Mouse (Mus musculus): ENCODE measurements at regions not wholly inside any gene's neighbourhood (a gene's known extent, or its start where the extent isn't known, plus 50 kb on each side); places are given as distances from the start of the nearest gene placed in this dataset.

- Histone ChIP-seq H3K27me3 (replicated peaks) (no peaks in the 10 kb centered on the region), H3K27ac (no peak overlapping the region), H3K36me3 (no peaks in the 10 kb centered on the region), H3K4me2 (no peak overlapping the region), H3K9ac (no peak overlapping the region), H3K4me1 (no peaks in the 10 kb centered on the region), H3K9me3 (no peaks in the 10 kb centered on the region), H3K4me3 (replicated peaks) (no peak overlapping the region)
- ATAC-seq (ENCODE audit: insufficient read depth, low FRiP score, low read depth) = no peak
- WGBS = 54% methylated on average over 5 of the region's 5 CpGs
Measured at GRCm38 (mm10) chr8:116403366-116403765, 101.4 kb upstream of the Dynlrb2 start.

- Histone ChIP-seq H3K4me1 (no peaks in the 10 kb centered on the region), H3K4me3 (replicated peaks) (no peak overlapping the region), H3K9me3 (no peaks in the 10 kb centered on the region), H3K36me3 (no peaks in the 10 kb centered on the region), H3K27me3 (replicated peaks) (no peaks in the 10 kb centered on the region), H3K27ac (no peak overlapping the region), H3K9ac (no peak overlapping the region), H3K4me2 (no peak overlapping the region)
- no peak for ATAC-seq (ENCODE audit: insufficient read depth, low FRiP score, low read depth)
- WGBS = 46% methylated on average over 2 of the region's 2 CpGs
Measured at GRCm38 (mm10) chr8:116399452-116399851, 105.3 kb upstream of the Dynlrb2 start.

GRCm38 (mm10) chr8:116398565-116399205, 106.1 kb upstream of the Dynlrb2 start:
- 75% methylated on average over 11 of the region's 11 CpGs for WGBS
- H3K9me3 ChIP-seq = no peaks in the 10 kb centered on the region
- ATAC-seq (ENCODE audit: insufficient read depth, low FRiP score, low read depth) = no peak
- H3K4me2 ChIP-seq = no peak overlapping the region
- no peak overlapping the region for H3K4me3 ChIP-seq (replicated peaks)
- no peak overlapping the region for H3K27ac ChIP-seq
- no peaks in the 10 kb centered on the region for H3K27me3 ChIP-seq (replicated peaks)
- no peak overlapping the region for H3K9ac ChIP-seq
- H3K4me1 ChIP-seq = no peaks in the 10 kb centered on the region
- no peaks in the 10 kb centered on the region for H3K36me3 ChIP-seq

- Histone ChIP-seq H3K9me3 (no peaks in the 10 kb centered on the region), H3K27ac (no peak overlapping the region), H3K36me3 (no peaks in the 10 kb centered on the region), H3K9ac (no peak overlapping the region), H3K4me3 (replicated peaks) (no peak overlapping the region), H3K4me2 (no peak overlapping the region), H3K27me3 (replicated peaks) (no peaks in the 10 kb centered on the region), H3K4me1 (0 out of 2 replicates have a peak, but pooled peaks cover 6% of the 10 kb centered on the region)
- WGBS = 94% methylated on average over 23 of the region's 23 CpGs
- ATAC-seq (ENCODE audit: insufficient read depth, low FRiP score, low read depth) = no peak
Measured at GRCm38 (mm10) chr8:116385193-116385955, 119.4 kb upstream of the Dynlrb2 start.

GRCm38 (mm10) chr8:116384418-116385089, 120.2 kb upstream of the Dynlrb2 start:
- Histone ChIP-seq H3K9me3 (no peaks in the 10 kb centered on the region), H3K4me1 (0 out of 2 replicates have a peak, but pooled peaks cover 6% of the 10 kb centered on the region), H3K4me3 (replicated peaks) (no peak overlapping the region), H3K27me3 (replicated peaks) (no peaks in the 10 kb centered on the region), H3K36me3 (no peaks in the 10 kb centered on the region), H3K9ac (no peak overlapping the region), H3K27ac (peak overlapping the region; percentile 44; the same call in 1 of the 2 replicates), H3K4me2 (no peak overlapping the region)
- no peak for ATAC-seq (ENCODE audit: insufficient read depth, low FRiP score, low read depth)
- 83% methylated on average over 15 of the region's 15 CpGs for WGBS

- WGBS = 30% methylated on average over 12 of the region's 14 CpGs
- Histone ChIP-seq H3K4me2 (no peak overlapping the region), H3K9ac (no peak overlapping the region), H3K27ac (peak overlapping the region; percentile 44; the same call in 1 of the 2 replicates), H3K9me3 (no peaks in the 10 kb centered on the region), H3K4me3 (replicated peaks) (no peak overlapping the region), H3K36me3 (no peaks in the 10 kb centered on the region), H3K27me3 (replicated peaks) (no peaks in the 10 kb centered on the region), H3K4me1 (0 out of 2 replicates have a peak, but pooled peaks cover 6% of the 10 kb centered on the region)
- ATAC-seq (ENCODE audit: insufficient read depth, low FRiP score, low read depth) = peak; percentile 53; the same call in 1 of the 2 replicates
Measured at GRCm38 (mm10) chr8:116383495-116384417, 121.0 kb upstream of the Dynlrb2 start.

GRCm38 (mm10) chr8:116383036-116383435, 121.7 kb upstream of the Dynlrb2 start:
- 0 out of 2 replicates have a peak, but pooled peaks cover 6% of the 10 kb centered on the region for H3K4me1 ChIP-seq
- no peak overlapping the region for H3K4me3 ChIP-seq (replicated peaks)
- 63% methylated on average over 8 of the region's 8 CpGs for WGBS
- H3K27ac ChIP-seq = no peak overlapping the region
- H3K4me2 ChIP-seq = no peak overlapping the region
- H3K9me3 ChIP-seq = no peaks in the 10 kb centered on the region
- no peak overlapping the region for H3K9ac ChIP-seq
- no peaks in the 10 kb centered on the region for H3K27me3 ChIP-seq (replicated peaks)
- no peaks in the 10 kb centered on the region for H3K36me3 ChIP-seq
- ATAC-seq (ENCODE audit: insufficient read depth, low FRiP score, low read depth) = no peak

GRCm38 (mm10) chr8:116380601-116381000, 124.2 kb upstream of the Dynlrb2 start:
- Histone ChIP-seq H3K9me3 (no peaks in the 10 kb centered on the region), H3K27ac (no peak overlapping the region), H3K4me3 (replicated peaks) (no peak overlapping the region), H3K4me2 (no peak overlapping the region), H3K4me1 (0 out of 2 replicates have a peak, but pooled peaks cover 6% of the 10 kb centered on the region), H3K36me3 (no peaks in the 10 kb centered on the region), H3K9ac (no peak overlapping the region), H3K27me3 (replicated peaks) (no peaks in the 10 kb centered on the region)
- WGBS = 82% methylated on average over 4 of the region's 4 CpGs
- ATAC-seq (ENCODE audit: insufficient read depth, low FRiP score, low read depth) = no peak

GRCm38 (mm10) chr8:116379851-116380250, 124.9 kb upstream of the Dynlrb2 start:
- no peak overlapping the region for H3K4me3 ChIP-seq (replicated peaks)
- H3K27ac ChIP-seq = no peak overlapping the region
- 0 out of 2 replicates have a peak, but pooled peaks cover 6% of the 10 kb centered on the region for H3K4me1 ChIP-seq
- H3K9me3 ChIP-seq = no peaks in the 10 kb centered on the region
- no peak overlapping the region for H3K4me2 ChIP-seq
- ATAC-seq (ENCODE audit: insufficient read depth, low FRiP score, low read depth) = no peak
- 50% methylated on average over 3 of the region's 3 CpGs for WGBS
- H3K9ac ChIP-seq = no peak overlapping the region
- H3K27me3 ChIP-seq (replicated peaks) = no peaks in the 10 kb centered on the region
- H3K36me3 ChIP-seq = no peaks in the 10 kb centered on the region

- Histone ChIP-seq H3K36me3 (no peaks in the 10 kb centered on the region), H3K27me3 (replicated peaks) (no peaks in the 10 kb centered on the region), H3K4me2 (no peak overlapping the region), H3K9me3 (no peaks in the 10 kb centered on the region), H3K27ac (no peak overlapping the region), H3K4me1 (peaks cover 4% of the 10 kb centered on the region; the same call in 1 of the 2 replicates), H3K4me3 (replicated peaks) (no peak overlapping the region), H3K9ac (no peak overlapping the region)
- no peak for ATAC-seq (ENCODE audit: insufficient read depth, low FRiP score, low read depth)
- 64% methylated on average over 5 of the region's 5 CpGs for WGBS
Measured at GRCm38 (mm10) chr8:116375758-116376157, 129.0 kb upstream of the Dynlrb2 start.

- ATAC-seq (ENCODE audit: insufficient read depth, low FRiP score, low read depth) = no peak
- H3K4me1 ChIP-seq = peaks cover 4% of the 10 kb centered on the region; the same call in 1 of the 2 replicates
- no peaks in the 10 kb centered on the region for H3K27me3 ChIP-seq (replicated peaks)
- no peak overlapping the region for H3K4me2 ChIP-seq
- 86% methylated on average over 4 of the region's 4 CpGs for WGBS
- H3K27ac ChIP-seq = no peak overlapping the region
- H3K9me3 ChIP-seq = no peaks in the 10 kb centered on the region
- no peak overlapping the region for H3K9ac ChIP-seq
- H3K36me3 ChIP-seq = no peaks in the 10 kb centered on the region
- no peak overlapping the region for H3K4me3 ChIP-seq (replicated peaks)
Measured at GRCm38 (mm10) chr8:116373063-116373462, 131.7 kb upstream of the Dynlrb2 start.

Measured in stomach, embryonic 15.5 days (tissue).